Mouse (Mus musculus) retina, embryonic 14.5 days (tissue): ENCODE measurements at regions not wholly inside any gene's neighbourhood (a gene's known extent, or its start where the extent isn't known, plus 50 kb on each side); places are given as distances from the start of the nearest gene placed in this dataset.
A peak's percentile ranks its signal among the peaks of the same experiment; 100 is the strongest.

ENCODE experiments used
- DNase-seq: peaks from one replicate; pipeline ENCODE4 v3.0.0-alpha.2; 2015; ENCODE audit warnings: low spot score

- DNase-seq: peak; percentile 48
Measured at GRCm38 (mm10) chrX:42431851-42432635, 57.4 kb upstream of the Tex13c2 start.
